Mouse (Mus musculus) olfactory bulb, adult 2 months (tissue): ENCODE measurements around the gene Dapl1. TPM values are rescaled to one million over a fixed set of nuclear protein-coding genes. Genes with fewer than 3 reads are reported as not detected.

ENCODE experiments used
- H3K27ac ChIP-seq: fragments of 200-500 bp; 2 replicates; pipeline ENCODE4 v1.5.1; 2012; ENCODE audit warnings: low read depth, low read length; ENCODE audit not compliant: insufficient read depth
- H3K4me1 ChIP-seq: fragments of 200-500 bp; 2 replicates; pipeline ENCODE4 v1.6.1; 2012; ENCODE audit warnings: low read length; ENCODE audit not compliant: control insufficient read depth, insufficient read depth
- H3K4me3 ChIP-seq: fragments of 200-500 bp; 2 replicates; pipeline ENCODE4 v1.5.1; 2012; ENCODE audit warnings: mild to moderate bottlenecking, low read depth, low read length, moderate library complexity; ENCODE audit not compliant: insufficient read depth
- CTCF ChIP-seq: fragments of 200-500 bp; IDR thresholded peaks from 2 replicates; pipeline ENCODE4 v1.5.1; 2012; ENCODE audit warnings: low read depth, mild to moderate bottlenecking, low read length, moderate library complexity; ENCODE audit not compliant: insufficient read depth
- POLR2A ChIP-seq: fragments of 200-500 bp; IDR thresholded peaks from 2 replicates; pipeline ENCODE4 v1.6.1; 2012; ENCODE audit warnings: mild to moderate bottlenecking, low read depth, low read length, moderate library complexity; ENCODE audit not compliant: insufficient read depth
- WGBS: fragments of 180-500 bp; shearing (Covaris S2); methylation state at CpG from one replicate; pipeline ENCODE4 v1.1.7; 2018; 5-methylcytosine and 5-hydroxymethylcytosine counted together
- polyA plus RNA-seq: library from polyadenylated mRNA; stranded (reverse); fragments of >200 nt; gene quantifications from 2 replicates; pipeline ENCODE4 v1.2.4, GENCODE M21; 2012; ENCODE audit warnings: low replicate concordance; ENCODE audit not compliant: missing spikeins, insufficient read depth, insufficient read length

Dapl1 gene
- polyA plus RNA-seq, 1 experiment: not detected

- 0 out of 2 replicates have a peak, but pooled peaks cover 3% of the 10 kb centered on the region for H3K4me1 ChIP-seq
- H3K27ac ChIP-seq: no peak overlapping the region
- WGBS: 87% methylated on average over 3 of the region's 3 CpGs
- TF ChIP-seq POLR2A: no peak
- no peak overlapping the region for H3K4me3 ChIP-seq
Measured at GRCm38 (mm10) chr2:59523526-59523925, 39.1 kb downstream of the Dapl1 start.

GRCm38 (mm10) chr2:59526893-59527292 lies 42.4 kb downstream of the Dapl1 start:
- no peak overlapping the region for H3K4me3 ChIP-seq

GRCm38 (mm10) chr2:59529574-59530080 lies 45.2 kb downstream of the Dapl1 start:
- Histone ChIP-seq H3K27ac (no peak overlapping the region), H3K4me3 (no peak overlapping the region), H3K4me1 (peaks cover 3% of the 10 kb centered on the region)
- TF ChIP-seq POLR2A: no peak
- no peak for TF ChIP-seq CTCF
- 62% methylated on average over 17 of the region's 17 CpGs for WGBS

More at GRCm38 (mm10) chr2:59526893-59527292, 42.4 kb downstream of the Dapl1 start:
- Histone ChIP-seq H3K27ac (no peak overlapping the region), H3K4me1 (peaks cover 5% of the 10 kb centered on the region; the same call in 1 of the 2 replicates)
- TF ChIP-seq POLR2A: no peak
- no peak for TF ChIP-seq CTCF
- 84% methylated on average over 9 of the region's 9 CpGs for WGBS

GRCm38 (mm10) chr2:59530811-59531210 lies 46.4 kb downstream of the Dapl1 start:
- no peak overlapping the region for H3K27ac ChIP-seq
- TF ChIP-seq CTCF (no peak), POLR2A (no peak)
- WGBS: 75% methylated on average over 3 of the region's 3 CpGs

GRCm38 (mm10) chr2:59532999-59533398 lies 48.5 kb downstream of the Dapl1 start:
- TF ChIP-seq POLR2A (no peak), CTCF (no peak)
- Histone ChIP-seq H3K27ac (no peak overlapping the region), H3K4me3 (no peak overlapping the region), H3K4me1 (peaks cover 3% of the 10 kb centered on the region)
- WGBS: 88% methylated on average over 3 of the region's 3 CpGs

More at GRCm38 (mm10) chr2:59530811-59531210, 46.4 kb downstream of the Dapl1 start:
- peaks cover 3% of the 10 kb centered on the region for H3K4me1 ChIP-seq
- H3K4me3 ChIP-seq: no peak overlapping the region

GRCm38 (mm10) chr2:59533504-59533903 lies 49.1 kb downstream of the Dapl1 start:
- Histone ChIP-seq H3K4me1 (peaks cover 3% of the 10 kb centered on the region), H3K4me3 (no peak overlapping the region), H3K27ac (no peak overlapping the region)
- WGBS: 94% methylated on average over 10 of the region's 10 CpGs
- TF ChIP-seq POLR2A (no peak), CTCF (no peak)

GRCm38 (mm10) chr2:59533971-59534748 lies 49.7 kb downstream of the Dapl1 start:
- Histone ChIP-seq H3K27ac (no peak overlapping the region), H3K4me1 (peaks cover 3% of the 10 kb centered on the region), H3K4me3 (no peak overlapping the region)
- TF ChIP-seq CTCF: no peak
- no peak for TF ChIP-seq POLR2A
- 81% methylated on average over 15 of the region's 15 CpGs for WGBS

GRCm38 (mm10) chr2:59536958-59537357 lies 52.5 kb downstream of the Dapl1 start:
- Histone ChIP-seq H3K4me3 (no peak overlapping the region), H3K4me1 (no peaks in the 10 kb centered on the region; the same call in 1 of the 2 replicates), H3K27ac (no peak overlapping the region)
- TF ChIP-seq POLR2A: no peak
- no peak for TF ChIP-seq CTCF
- 91% methylated on average over 2 of the region's 2 CpGs for WGBS

GRCm38 (mm10) chr2:59538031-59538430 lies 53.6 kb downstream of the Dapl1 start:
- H3K27ac ChIP-seq: no peak overlapping the region
- TF ChIP-seq POLR2A (no peak), CTCF (no peak)
- no peak overlapping the region for H3K4me3 ChIP-seq
- WGBS: 93% methylated on average over 7 of the region's 7 CpGs
- no peaks in the 10 kb centered on the region; the same call in 1 of the 2 replicates for H3K4me1 ChIP-seq
